ENCODE assay signal across 26 mouse cellular contexts in the genomic region with DNA sequence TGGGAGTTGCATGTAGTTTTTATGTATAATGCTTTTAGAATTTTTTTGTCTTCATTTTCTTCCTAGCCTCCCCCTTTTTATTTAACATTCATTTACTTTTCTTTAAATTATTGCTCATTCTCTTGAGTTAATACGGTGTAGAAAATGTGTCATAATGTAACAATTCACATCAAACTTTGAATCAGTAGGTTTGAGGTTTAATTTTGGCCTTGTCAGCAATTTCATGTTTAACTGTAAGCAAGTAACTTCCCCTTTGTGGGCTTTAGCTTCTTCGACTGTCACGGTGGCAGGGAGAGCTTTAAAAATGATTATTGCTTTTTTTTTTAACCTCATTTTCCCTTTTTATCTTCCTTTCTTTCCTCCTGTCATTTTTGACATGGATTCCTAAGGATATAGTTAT. TPM values are rescaled to one million over a fixed set of nuclear protein-coding genes. Genes with fewer than 3 reads are reported as not detected.
A peak's percentile ranks its signal among the peaks of the same experiment; 100 is the strongest.
DNase-seq lines count a peak whose midpoint lies in the region; ATAC-seq and TF ChIP-seq lines count a peak whose summit lies in the region.
"Had no signal": no experiment of that assay in that cellular context is flagged by ENCODE, and none has a peak within 500 bp of the region (broad histone marks: within the 10 kb centered on the region; RNA-seq: fewer than 3 reads in every experiment).

No protein-coding gene starts in this region.

- no peaks in the 10 kb centered on the region for H3K9me3 ChIP-seq in MEL (replicated peaks; ENCODE audit: insufficient read depth, low read length)
- no peaks in the 10 kb centered on the region for H3K9me3 ChIP-seq in embryonic facial prominence, embryonic 10.5 days
- H3K9me3 ChIP-seq: embryonic facial prominence, embryonic 15.5 days; forebrain, embryonic 12.5 days; heart, embryonic 10.5 days; heart, embryonic 15.5 days; hindbrain, embryonic 12.5 days had no signal

- intact Hi-C loops in heart, postnatal 36 days (cut with DNase I), result loop anchor here (5.0 kb wide), 1 partner anchor 146 kb away; no protein-coding TSS in a partner anchor

- no peak for TF ChIP-seq CTCF in MEL (IDR thresholded peaks at IDR 0.05 in 2 of 3, conservative IDR thresholded peaks at IDR 0.05 in 1 of 3; ENCODE audit: control insufficient read depth in 1 of 3, insufficient read depth in 1 of 3, low read depth in 2 of 3, low read length in 3 of 3, poor library complexity in 1 of 3, severe bottlenecking in 1 of 3)

- ATAC-seq in megakaryocyte, adult 5-6 weeks (ENCODE audit: poor library complexity, severe bottlenecking), result peak; percentile 30
- ATAC-seq in inflammation-experienced regulatory T-cells, adult 6 months, result no peak
- no peak for ATAC-seq in CD4-positive, CD25-positive, alpha-beta regulatory T cell, adult 4 months
- ATAC-seq: forebrain, postnatal 0 days; hindbrain, postnatal 0 days; intestine, postnatal 0 days; midbrain, embryonic 16.5 days had no signal

- peak; percentile 77 to 78 for TF ChIP-seq EP300 in MEL (IDR thresholded peaks at IDR 0.05; ENCODE audit: low read depth in 1 of 2, low read length in 2 of 2)

- peaks cover 0 to 59% of the 10 kb centered on the region in 2 experiments; a peak in 2 of 4 replicates for H3K36me3 ChIP-seq in MEL (ENCODE audit: control insufficient read depth in 1 of 2, insufficient read depth in 2 of 2, low read length in 2 of 2)
- no peaks in the 10 kb centered on the region for H3K36me3 ChIP-seq in embryonic facial prominence, embryonic 10.5 days (replicated peaks)
- H3K36me3 ChIP-seq: embryonic facial prominence, embryonic 15.5 days; forebrain, embryonic 12.5 days; heart, embryonic 10.5 days; heart, embryonic 15.5 days; hindbrain, embryonic 12.5 days had no signal

- TF ChIP-seq RAD21 in MEL (IDR thresholded peaks at IDR 0.05; ENCODE audit: low read depth, low read length), result no peak

- peak overlapping the region; percentile 65; the same call in 1 of the 2 replicates for H3K9ac ChIP-seq in MEL (ENCODE audit: control insufficient read depth, low read depth, low read length, poor library complexity, severe bottlenecking)
- H3K9ac ChIP-seq: embryonic facial prominence, embryonic 15.5 days; forebrain, embryonic 12.5 days; forebrain, postnatal 0 days; heart, embryonic 15.5 days; hindbrain, embryonic 12.5 days had no signal

- H3K27me3 ChIP-seq in MEL (ENCODE audit: control insufficient read depth in 1 of 2, insufficient read depth in 2 of 2, low read length in 2 of 2), result no peaks in the 10 kb centered on the region
- H3K27me3 ChIP-seq in embryonic facial prominence, embryonic 10.5 days (replicated peaks; ENCODE audit: low read depth, poor library complexity, severe bottlenecking), result no peaks in the 10 kb centered on the region
- H3K27me3 ChIP-seq: embryonic facial prominence, embryonic 15.5 days; forebrain, embryonic 12.5 days; heart, embryonic 15.5 days; hindbrain, embryonic 12.5 days had no signal

- peak overlapping the region in 1 of 2 experiments; percentile 57; a peak in 2 of 4 replicates for H3K4me3 ChIP-seq in MEL (ENCODE audit: control insufficient read depth in 1 of 2, insufficient read depth in 1 of 2, low read depth in 2 of 2, low read length in 2 of 2)
- H3K4me3 ChIP-seq in embryonic facial prominence, embryonic 10.5 days, result no peak overlapping the region
- H3K4me3 ChIP-seq: embryonic facial prominence, embryonic 15.5 days; forebrain, embryonic 12.5 days; heart, embryonic 10.5 days; heart, embryonic 15.5 days; hindbrain, embryonic 12.5 days had no signal

- DNase-seq in heart, adult 8-10 months (ENCODE audit: low spot score), result peak; percentile 8
- DNase-seq in heart, postnatal 36 days, result no peak
- DNase-seq in MEL (ENCODE audit: low read depth, low spot score), result peak; percentile 88
- DNase-seq in embryonic facial prominence, embryonic 10.5 days (ENCODE audit: low spot score), result no peak
- DNase-seq: cerebellum, adult 11-12 months; cerebellum, adult 9-11 months; forebrain, postnatal 0 days; gastrocnemius, postnatal 14 days; kidney, adult 9 months; kidney, postnatal 10 days; layer of hippocampus, postnatal 36 days; liver; lung, postnatal 4 days; right cerebral cortex, adult 18-20 months; right cerebral cortex, postnatal 4 days had no signal

- H3K79me2 ChIP-seq in MEL (ENCODE audit: control insufficient read depth, insufficient read depth, low read length, poor library complexity), result peaks cover 47% of the 10 kb centered on the region

- no peak overlapping the region for H3K27ac ChIP-seq in MEL (ENCODE audit: control insufficient read depth, low read depth, low read length)
- no peak overlapping the region for H3K27ac ChIP-seq in embryonic facial prominence, embryonic 10.5 days (replicated peaks)
- H3K27ac ChIP-seq: embryonic facial prominence, embryonic 15.5 days; forebrain, embryonic 12.5 days; heart, embryonic 10.5 days; heart, embryonic 15.5 days; hindbrain, embryonic 12.5 days; hindbrain, postnatal 0 days had no signal

- peaks cover 12 to 45% of the 10 kb centered on the region in 2 experiments for H3K4me1 ChIP-seq in MEL (ENCODE audit: control insufficient read depth in 1 of 2, insufficient read depth in 2 of 2, low read length in 2 of 2)
- H3K4me1 ChIP-seq in embryonic facial prominence, embryonic 10.5 days, result peaks cover 16% of the 10 kb centered on the region

- no peak for TF ChIP-seq POLR2A in MEL (IDR thresholded peaks at IDR 0.05; ENCODE audit: control insufficient read depth in 1 of 2, insufficient read depth in 1 of 2, low read depth in 1 of 2, low read length in 2 of 2, poor library complexity in 1 of 2)

- WGBS in embryonic facial prominence, embryonic 10.5 days, result 88% methylated on average over 3 of the region's 3 CpGs

TF ChIP-seq in MEL, 35 proteins besides CTCF, POLR2A, EP300 and RAD21:
- peak; percentile 100 for TF ChIP-seq MAFK (IDR thresholded peaks at IDR 0.05; ENCODE audit: borderline replicate concordance, low read depth, low read length)
- TF ChIP-seq GATA1 (IDR thresholded peaks at IDR 0.05; ENCODE audit: low read depth, low read length), result no peak
- peak; percentile 38; the same call in 1 of the 2 replicates for TF ChIP-seq MXI1 (IDR thresholded peaks at IDR 0.05; ENCODE audit: low read depth, low read length)
- peak; percentile 88 for TF ChIP-seq ETS1 (IDR thresholded peaks at IDR 0.05; ENCODE audit: low read depth, low read length)
- TF ChIP-seq MEF2A (IDR thresholded peaks at IDR 0.05; ENCODE audit: extremely low read depth, insufficient replicate concordance, low read depth, low read length, poor library complexity, severe bottlenecking), result no peak
- 0 out of 2 replicates have a peak, but pooled peaks have one; percentile 26 for TF ChIP-seq CHD1 (IDR thresholded peaks at IDR 0.05; ENCODE audit: low read depth, low read length)
- TF ChIP-seq MYB (IDR thresholded peaks at IDR 0.05; ENCODE audit: low read depth, low read length), result peak; percentile 76
- no peak for TF ChIP-seq MAZ (IDR thresholded peaks at IDR 0.05; ENCODE audit: low read depth, low read length)
- TF ChIP-seq TBP (IDR thresholded peaks at IDR 0.05; ENCODE audit: low read depth, low read length), result 0 out of 2 replicates have a peak, but pooled peaks have one; percentile 32
- peak; percentile 93 for TF ChIP-seq ZNF384 (IDR thresholded peaks at IDR 0.05; ENCODE audit: low read depth, low read length)
- peak; percentile 88 for TF ChIP-seq SIN3A (IDR thresholded peaks at IDR 0.05; ENCODE audit: low read length)
- no peak for TF ChIP-seq SMC3 (IDR thresholded peaks at IDR 0.05; ENCODE audit: low read depth, low read length)
TF ChIP-seq in MEL: peak in this region for 8.

RNA-seq across cellular contexts. Expression of gene Far1, which starts 4.8 kb away (rescaled TPM):
- 10 to 100 TPM; 15.2 to 23.6 (median 20.9) TPM for total RNA-seq in heart, adult 8-10 months (2022)
- total RNA-seq in heart, postnatal 36 days (2021), result 10 to 100 TPM; 18.7 to 24.3 TPM
- total RNA-seq in MEL (2012; rRNA removed), result 34.2 and 37.3 TPM in 2 replicates
- 10 to 100 TPM in 1 of 2 experiments, not detected in 1; 26.4 TPM for polyA plus RNA-seq in MEL (2012; ENCODE audit: insufficient read depth in 1 of 2, insufficient read length in 2 of 2, low read depth in 1 of 2, low replicate concordance in 2 of 2, missing spikeins in 1 of 2)
- 228 and 233 TPM in 2 replicates for total RNA-seq in megakaryocyte, adult 5-6 weeks (2015)
- total RNA-seq in megakaryocyte, adult 5-6 weeks (2017), result 225 and 231 TPM in 2 replicates
- 76.0 and 79.5 TPM in 2 replicates for polyA plus RNA-seq in embryonic facial prominence, embryonic 10.5 days (2016; fragmentation: Nextera tagmentation; extraction: Ambion mirVana)
- 100 to 1,000 TPM in 1 of 3 experiments, 10 to 100 TPM in 2; 74.7 to 134 (median 82.4) TPM for polyA plus RNA-seq in inflammation-experienced regulatory T-cells, adult 6 months (2017; shearing (Covaris generic))
- polyA plus RNA-seq in CD4-positive, CD25-positive, alpha-beta regulatory T cell, adult 4 months (2017; shearing (Covaris generic)), result 10 to 100 TPM; 71.7 to 87.3 TPM

Comparison
In these comparisons a context has a peak if more than half of its experiments do, and no peak if none do; other contexts are left out.
1. DNase-seq: peak in heart, adult 8-10 months (single experiment) and MEL (single experiment); none in heart, postnatal 36 days (0 of 2) and embryonic facial prominence, embryonic 10.5 days (single experiment).